Mouse (Mus musculus) stomach, postnatal 0 days (tissue): ENCODE data around the gene A1cf.

Experiments used
- CTCF ChIP-seq: IDR thresholded peaks from 2 replicates; pipeline ENCODE4 v1.5.1; 2016; ENCODE audit warnings: antibody characterized with exemption, low read depth, mild to moderate bottlenecking, moderate library complexity
- EP300 ChIP-seq: optimal IDR thresholded peaks from 2 replicates; pipeline ENCODE3; 2016; ENCODE audit warnings: antibody characterized with exemption

- no peak for TF ChIP-seq CTCF
- TF ChIP-seq EP300 = no peak
These were observed 3.1 kb upstream of the A1cf start for GRCm38 (mm10) chr19:31865451-31865850.
